Mouse (Mus musculus) adrenal gland, postnatal 10 days (tissue): ENCODE data around the gene Cstb. TPM values are rescaled to one million over a fixed set of nuclear protein-coding genes. Genes with fewer than 3 reads are reported as not detected.

ENCODE experiments used
- DNase-seq: peaks from one replicate; pipeline ENCODE4 v3.0.0; 2021; ENCODE audit warnings: mixed read lengths
- microRNA-seq: library from miRNA; unstranded; fragments of <30 nt; microRNA quantifications from one replicate; pipeline ENCODE4 v1.2.0, GENCODE M21; 2021
- total RNA-seq, 2 experiments: library from RNA; stranded (reverse); gene quantifications; 2 replicates each; pipeline ENCODE4 v1.2.3; 2021

Gene Cstb
- total RNA-seq, 2 experiments from 2014 or later = 130 to 150 TPM

- no peak for DNase-seq
Observed at GRCm38 (mm10) chr10:78461767-78462166, 36.3 kb downstream of the Cstb start.

GRCm38 (mm10) chr10:78462945-78463768, 37.7 kb downstream of the Cstb start:
- DNase-seq = no peak

- no peak for DNase-seq
Observed at GRCm38 (mm10) chr10:78463769-78464167, 38.3 kb downstream of the Cstb start.

GRCm38 (mm10) chr10:78464201-78464791, 38.8 kb downstream of the Cstb start:
- no peak for DNase-seq

- DNase-seq = peak; percentile 96
Observed at GRCm38 (mm10) chr10:78464792-78465207, 39.3 kb downstream of the Cstb start, which contains the start of gene Pdxk. TSS of gene Pdxk (minus strand) at chr10:78464975.

GRCm38 (mm10) chr10:78465472-78465871, 40.0 kb downstream of the Cstb start:
- no peak for DNase-seq

GRCm38 (mm10) chr10:78466647-78467046, 41.2 kb downstream of the Cstb start:
- no peak for DNase-seq

GRCm38 (mm10) chr10:78467761-78468310, 42.4 kb downstream of the Cstb start:
- peak; percentile 70 for DNase-seq

GRCm38 (mm10) chr10:78470582-78471313, 45.3 kb downstream of the Cstb start:
- DNase-seq = no peak

- DNase-seq = peak; percentile 59
Observed at GRCm38 (mm10) chr10:78472046-78472445, 46.6 kb downstream of the Cstb start.

- no peak for DNase-seq
Observed at GRCm38 (mm10) chr10:78473434-78473833, 48.0 kb downstream of the Cstb start.

GRCm38 (mm10) chr10:78474759-78475158, 49.3 kb downstream of the Cstb start:
- DNase-seq = no peak

- no peak for DNase-seq
Observed at GRCm38 (mm10) chr10:78476821-78477220, 51.4 kb downstream of the Cstb start.

Small RNA genes lying within 50 kb of the gene (microRNA-seq; reads per million reads assigned to microRNA genes)
- not detected for gene Mir6410
- 1.4 reads per million for gene Mir6907
- gene Mir6908 = not detected

Other genes with a start within 250 kb of the Cstb start
- 10 to 100 TPM; 13.2 to 14.9 TPM for gene Pwp2, start 240.5 kb upstream of the Cstb start, total RNA-seq
- 10 to 100 TPM; 44.3 to 53.2 TPM for gene Trappc10, start 181.0 kb upstream of the Cstb start, total RNA-seq
- 100 to 1,000 TPM; 327 to 351 TPM for gene Agpat3, start 73.2 kb upstream of the Cstb start, total RNA-seq
- 100 to 1,000 TPM; 186 to 194 TPM for gene Rrp1, start 12.6 kb upstream of the Cstb start, total RNA-seq
- 10 to 100 TPM; 26.7 to 27.5 TPM for gene Pdxk, start 39.3 kb downstream of the Cstb start, total RNA-seq
- not detected for gene Olfr1358, start 91.8 kb downstream of the Cstb start, total RNA-seq
- gene Ilvbl, start 148.7 kb downstream of the Cstb start, total RNA-seq = 10 to 100 TPM; 54.0 to 55.1 TPM
- gene Syde1, start 166.3 kb downstream of the Cstb start, total RNA-seq = 10 to 100 TPM; 27.3 to 29.2 TPM
- not detected for gene Olfr1357, start 192.4 kb downstream of the Cstb start, total RNA-seq